Mouse (Mus musculus) megakaryocyte, embryonic 14.5 days (primary cell): ENCODE results near the gene Barhl1. TPM values are rescaled to one million over a fixed set of nuclear protein-coding genes. Genes with fewer than 3 reads are reported as not detected.

ENCODE experiments used
- H3K27me3 ChIP-seq: replicated peaks from 2 replicates; pipeline ENCODE3; 2012; ENCODE audit warnings: inconsistent platforms
- H3K36me3 ChIP-seq: replicated peaks from 2 replicates; pipeline ENCODE3; 2012; ENCODE audit warnings: low read length, inconsistent platforms, mixed read lengths
- H3K4me1 ChIP-seq: 2 replicates; pipeline ENCODE4 v1.6.1; 2012; ENCODE audit warnings: inconsistent platforms
- H3K4me3 ChIP-seq: replicated peaks from 2 replicates; pipeline ENCODE3; 2012; ENCODE audit warnings: moderate library complexity, mild to moderate bottlenecking, inconsistent platforms
- H3K9me3 ChIP-seq: 2 replicates; pipeline ENCODE4 v1.6.1; 2012; ENCODE audit warnings: inconsistent platforms
- FLI1 ChIP-seq: IDR thresholded peaks from 2 replicates; pipeline ENCODE4 v1.6.1; 2012; ENCODE audit warnings: low read length, inconsistent platforms, mixed read lengths
- GATA1 ChIP-seq: IDR thresholded peaks from 3 replicates; pipeline ENCODE4 v1.6.1; 2012; ENCODE audit warnings: mixed read lengths, low read length, inconsistent platforms, borderline replicate concordance
- polyA plus RNA-seq: library from polyadenylated mRNA; stranded (reverse); fragments of >175 nt; gene quantifications from 2 replicates; pipeline ENCODE4 v1.2.3, GENCODE M21; 2012; ENCODE audit warnings: low replicate concordance; ENCODE audit not compliant: insufficient read depth

Barhl1 gene
- polyA plus RNA-seq, 1 experiment = not detected

DNA sequence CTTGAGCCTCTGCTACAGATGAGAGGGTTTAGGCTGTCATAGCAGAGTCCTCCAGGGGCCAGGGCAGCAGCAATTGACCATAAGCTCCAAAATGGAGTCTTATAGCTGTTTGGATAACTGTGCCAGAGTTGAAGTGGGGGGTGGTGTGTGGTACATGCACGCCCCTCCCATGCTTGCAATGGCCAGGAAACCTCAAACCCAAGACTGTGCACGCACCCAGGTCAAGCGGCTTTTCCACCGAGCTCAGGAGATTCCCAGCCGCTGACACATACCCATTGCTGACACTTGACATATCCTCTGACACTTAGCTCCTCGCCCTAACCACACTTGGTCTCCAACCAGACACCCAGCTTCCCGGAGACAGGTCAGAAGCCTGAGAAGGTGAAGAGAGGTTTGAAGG is 22.5 kb upstream of the Barhl1 start:
- Histone ChIP-seq H3K9me3 (no peaks in the 10 kb centered on the region), H3K4me1 (peaks cover 12% of the 10 kb centered on the region), H3K27me3 (peaks cover 60% of the 10 kb centered on the region), H3K4me3 (no peak overlapping the region), H3K36me3 (no peaks in the 10 kb centered on the region)
- TF ChIP-seq FLI1 = no peak
- TF ChIP-seq GATA1 = no peak

DNA sequence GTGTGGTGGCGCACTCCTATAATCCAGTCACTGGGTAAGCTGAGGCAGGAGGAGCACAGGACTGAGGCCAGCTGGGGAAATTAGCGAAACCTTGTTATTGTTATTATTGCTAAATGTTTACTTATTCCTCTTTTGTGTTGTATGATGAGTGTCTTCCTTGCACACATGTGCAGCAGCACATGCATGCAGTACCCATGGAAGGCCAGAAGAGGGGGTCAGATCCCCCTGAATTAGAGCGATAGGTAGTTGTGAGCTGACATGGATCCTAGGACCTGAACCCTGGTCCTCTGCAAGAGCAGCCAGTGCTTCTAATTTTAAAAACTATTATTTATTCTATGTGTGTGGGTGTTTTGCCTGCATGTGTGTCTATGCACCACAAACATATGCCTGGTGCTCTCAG is 14.1 kb upstream of the Barhl1 start:
- Histone ChIP-seq H3K27me3 (peaks cover 63% of the 10 kb centered on the region), H3K9me3 (no peaks in the 10 kb centered on the region), H3K4me3 (no peak overlapping the region), H3K4me1 (no peaks in the 10 kb centered on the region), H3K36me3 (no peaks in the 10 kb centered on the region)
- no peak for TF ChIP-seq FLI1
- no peak for TF ChIP-seq GATA1

DNA sequence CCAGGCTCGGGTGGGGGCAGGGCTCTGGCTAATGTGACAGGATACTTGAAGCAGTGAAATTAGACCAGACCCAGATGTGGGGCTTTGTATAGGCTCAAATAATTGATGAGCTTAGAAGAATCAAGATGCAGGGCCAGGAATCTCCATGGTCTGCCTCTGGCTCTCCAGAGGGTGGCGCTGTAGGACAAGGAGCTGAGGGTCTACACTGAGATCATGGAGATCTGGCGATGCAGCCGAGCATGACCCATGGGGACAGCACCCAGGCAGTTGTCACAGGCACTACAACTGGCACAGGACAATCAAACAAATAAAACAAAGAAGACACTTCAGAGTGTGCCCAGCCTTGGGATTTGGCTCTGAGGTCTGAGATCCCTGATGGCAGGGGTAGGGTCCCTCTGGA is 7.4 kb upstream of the Barhl1 start:
- Histone ChIP-seq H3K4me3 (no peak overlapping the region), H3K36me3 (no peaks in the 10 kb centered on the region), H3K4me1 (peaks cover 8% of the 10 kb centered on the region), H3K9me3 (0 out of 2 replicates have a peak, but pooled peaks cover 3% of the 10 kb centered on the region), H3K27me3 (peaks cover 85% of the 10 kb centered on the region)
- TF ChIP-seq GATA1 (no peak), FLI1 (no peak)

DNA sequence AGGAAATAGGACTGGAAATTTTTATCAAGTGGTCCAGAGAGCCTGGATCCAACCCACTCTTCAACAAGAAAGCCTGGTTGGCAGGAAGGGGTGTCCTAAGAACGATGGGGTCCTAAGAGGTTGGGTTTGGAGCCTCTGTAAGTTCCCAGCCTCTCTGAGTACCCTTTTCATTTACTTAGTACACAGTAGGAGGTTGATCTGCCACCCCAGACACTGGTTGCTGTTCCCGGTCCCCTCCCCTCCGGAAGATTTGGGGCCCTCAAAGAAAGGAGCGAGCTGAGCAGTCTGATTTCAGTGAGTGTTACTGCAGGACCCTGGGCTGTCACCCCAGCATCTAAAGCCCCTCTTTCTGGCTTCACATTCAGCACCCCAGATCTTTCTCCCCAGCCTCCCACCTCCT is 2.5 kb upstream of the Barhl1 start:
- H3K4me1 ChIP-seq = peaks cover 33% of the 10 kb centered on the region
- no peak for TF ChIP-seq GATA1
- TF ChIP-seq FLI1 = no peak
- 0 out of 2 replicates have a peak, but pooled peaks cover 3% of the 10 kb centered on the region for H3K9me3 ChIP-seq
- H3K4me3 ChIP-seq = no peak overlapping the region
- H3K27me3 ChIP-seq = peaks cover 94% of the 10 kb centered on the region
- no peaks in the 10 kb centered on the region for H3K36me3 ChIP-seq

DNA sequence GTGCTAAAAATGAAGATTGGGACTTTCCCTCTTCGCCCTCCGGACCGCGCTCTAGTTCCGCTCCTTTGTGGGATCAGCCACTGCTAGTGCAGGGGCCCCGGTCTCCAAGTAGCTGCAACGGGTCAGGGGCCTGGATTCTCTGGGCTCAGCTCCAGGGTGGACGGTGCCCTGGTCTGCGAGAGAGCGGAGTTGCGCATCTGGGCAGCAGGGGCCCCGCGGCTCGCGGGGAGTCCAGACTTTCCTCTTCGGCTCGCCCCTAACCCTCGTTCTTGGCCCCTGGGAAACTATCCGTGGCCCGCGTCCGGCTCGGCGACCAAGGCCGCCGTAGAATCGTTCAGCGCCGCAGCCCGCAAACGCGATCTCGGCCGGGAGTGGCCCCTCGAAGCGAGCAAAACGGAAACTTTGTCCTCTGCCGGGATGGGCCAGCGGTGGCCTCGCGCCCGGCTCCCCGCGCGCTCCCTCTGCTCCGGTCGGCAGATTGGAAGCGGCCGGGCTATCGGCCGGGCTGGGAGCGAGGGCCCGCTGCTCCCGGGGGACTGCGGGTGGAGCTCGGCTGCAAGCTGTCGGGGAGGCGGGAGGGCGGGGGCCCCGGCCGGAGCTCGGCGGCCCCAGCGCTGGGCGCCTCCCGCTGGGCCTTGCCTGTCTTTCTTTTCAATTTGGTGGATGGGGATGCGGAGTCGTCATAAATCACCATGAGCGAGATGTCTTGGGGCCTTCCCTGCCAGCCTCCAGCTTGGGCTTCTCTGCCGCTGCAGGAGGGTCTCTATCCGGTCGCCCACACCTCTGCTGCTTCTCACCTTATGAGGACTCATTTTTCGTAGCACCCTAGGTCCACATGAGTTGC is 1.3 kb upstream of the Barhl1 start:
- Histone ChIP-seq H3K27me3 (peaks cover 94% of the 10 kb centered on the region), H3K4me3 (peak overlapping the region; percentile 62), H3K36me3 (no peaks in the 10 kb centered on the region), H3K4me1 (peaks cover 33% of the 10 kb centered on the region), H3K9me3 (0 out of 2 replicates have a peak, but pooled peaks cover 3% of the 10 kb centered on the region)
- TF ChIP-seq GATA1 = no peak
- TF ChIP-seq FLI1 = no peak

DNA sequence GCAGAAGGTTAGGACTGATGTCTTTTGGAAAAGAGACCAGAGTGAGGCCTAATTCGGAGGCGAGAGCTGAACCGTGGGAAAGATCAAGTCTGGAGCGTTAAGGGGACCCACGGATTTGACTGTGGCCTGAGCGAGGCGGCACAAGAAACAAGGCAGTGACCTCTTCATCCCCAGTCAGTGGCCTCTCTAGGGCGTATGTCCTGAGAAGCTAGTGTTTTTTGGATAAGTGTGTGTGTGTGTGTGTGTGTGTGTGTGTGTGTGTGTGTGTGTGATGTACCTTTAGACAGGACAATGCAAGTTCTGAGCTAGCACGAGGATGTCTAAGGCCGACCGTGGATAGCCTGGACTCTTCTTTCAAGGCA is 669 bp upstream of the Barhl1 start:
- H3K36me3 ChIP-seq = no peaks in the 10 kb centered on the region
- 0 out of 2 replicates have a peak, but pooled peaks cover 3% of the 10 kb centered on the region for H3K9me3 ChIP-seq
- no peak overlapping the region for H3K4me3 ChIP-seq
- H3K27me3 ChIP-seq = peaks cover 94% of the 10 kb centered on the region
- TF ChIP-seq GATA1 (no peak), FLI1 (no peak)
- peaks cover 33% of the 10 kb centered on the region for H3K4me1 ChIP-seq

DNA sequence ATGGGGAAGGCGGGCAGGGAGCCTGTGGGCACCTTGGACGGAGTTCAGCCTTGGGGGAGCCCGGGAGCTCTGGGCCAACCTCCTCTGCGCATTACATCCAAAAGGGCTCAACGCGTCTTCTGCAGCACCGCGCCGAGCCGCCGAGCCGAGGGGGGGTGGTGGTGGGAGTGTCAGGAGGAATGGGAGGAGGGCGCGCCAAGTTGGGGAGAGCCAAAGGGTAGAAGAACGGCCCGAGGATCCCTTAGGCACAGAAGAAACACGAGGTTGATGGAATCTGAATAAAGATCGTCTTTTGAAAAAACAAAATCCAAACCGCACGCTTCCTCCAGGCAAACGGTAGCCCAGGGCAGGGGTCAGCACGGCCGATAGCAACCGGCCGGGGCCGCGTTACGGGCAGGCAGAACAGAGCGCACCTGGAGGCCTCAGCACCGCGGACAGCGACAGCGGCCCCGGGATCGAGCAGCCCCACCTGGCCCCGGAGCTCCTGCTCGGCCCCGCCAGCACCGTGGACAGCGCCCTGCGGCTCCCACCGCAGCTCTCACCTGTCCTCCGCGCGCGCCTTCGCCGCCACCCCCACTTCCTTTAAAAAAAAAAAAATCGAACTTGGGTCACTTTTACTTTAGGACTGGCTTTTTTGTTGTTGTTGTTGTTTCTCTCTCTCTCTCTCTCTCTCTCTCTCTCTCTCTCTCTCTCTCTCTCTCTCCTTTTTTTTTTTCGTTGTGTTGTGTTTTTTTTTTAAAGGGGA is 528 bp downstream of the Barhl1 start:
- H3K9me3 ChIP-seq = 0 out of 2 replicates have a peak, but pooled peaks cover 3% of the 10 kb centered on the region
- H3K36me3 ChIP-seq = no peaks in the 10 kb centered on the region
- H3K27me3 ChIP-seq = peaks cover 94% of the 10 kb centered on the region
- H3K4me3 ChIP-seq = no peak overlapping the region
- TF ChIP-seq GATA1 = no peak
- no peak for TF ChIP-seq FLI1
- H3K4me1 ChIP-seq = peaks cover 42% of the 10 kb centered on the region

DNA sequence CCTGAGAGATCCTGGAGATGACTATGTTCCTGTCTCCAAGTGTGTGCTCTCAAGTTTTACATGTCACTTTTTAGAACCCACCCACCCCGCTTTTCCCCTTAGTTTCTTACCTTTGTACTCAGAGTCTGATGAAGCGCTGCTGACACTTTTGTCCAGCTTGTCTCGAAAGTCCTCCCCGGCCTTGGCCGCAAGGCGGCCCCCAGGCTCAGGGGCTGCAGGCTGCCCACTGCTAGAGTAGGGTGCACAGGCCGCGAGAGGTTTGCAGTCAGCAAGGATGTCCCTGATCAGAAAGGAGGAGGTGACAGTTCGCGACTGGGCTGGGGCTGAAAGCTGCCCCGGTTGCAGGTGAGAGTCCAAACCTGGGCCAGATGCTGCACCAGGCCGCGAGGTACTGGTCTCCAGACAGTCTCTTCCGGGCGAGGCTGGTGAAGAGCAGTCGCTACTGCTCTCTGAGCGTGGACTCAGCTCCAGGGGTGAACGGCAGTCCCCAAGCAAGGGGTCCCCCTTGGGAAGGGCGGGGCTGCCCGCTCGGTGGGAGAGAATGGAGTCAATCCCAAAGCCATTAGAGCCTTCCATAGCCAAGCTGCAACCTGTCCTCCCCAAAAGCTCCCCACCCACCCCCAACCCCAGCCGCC is 1.2 kb downstream of the Barhl1 start:
- Histone ChIP-seq H3K36me3 (no peaks in the 10 kb centered on the region), H3K27me3 (peaks cover 96% of the 10 kb centered on the region), H3K4me3 (no peak overlapping the region), H3K4me1 (peaks cover 42% of the 10 kb centered on the region), H3K9me3 (0 out of 2 replicates have a peak, but pooled peaks cover 3% of the 10 kb centered on the region)
- TF ChIP-seq FLI1 = no peak
- TF ChIP-seq GATA1 = no peak

DNA sequence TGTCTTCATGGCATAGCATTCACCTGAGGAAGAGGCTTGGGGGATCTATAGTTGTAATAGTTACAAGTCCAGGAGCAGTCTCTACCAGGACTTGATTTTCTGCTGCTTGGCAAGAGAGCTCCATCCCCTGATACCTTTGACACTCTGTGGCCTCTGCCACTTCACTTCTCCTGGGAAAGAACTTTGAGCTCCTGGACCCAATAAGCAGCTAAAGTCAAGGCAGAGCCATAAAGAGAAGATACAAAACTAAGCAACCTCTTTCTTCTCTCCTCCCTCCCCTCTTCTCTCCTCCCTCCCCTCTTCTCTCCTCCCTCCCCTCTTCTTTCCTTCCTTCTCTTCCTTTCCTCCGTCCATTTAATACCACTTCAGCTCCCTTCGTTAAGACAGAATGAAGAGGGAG is 2.3 kb downstream of the Barhl1 start:
- TF ChIP-seq GATA1 = no peak
- TF ChIP-seq FLI1 = no peak
- Histone ChIP-seq H3K36me3 (no peaks in the 10 kb centered on the region), H3K4me1 (peaks cover 39% of the 10 kb centered on the region), H3K9me3 (no peaks in the 10 kb centered on the region), H3K27me3 (peaks cover 99% of the 10 kb centered on the region), H3K4me3 (no peak overlapping the region)
